8 mouse cellular contexts compared by ENCODE assay signal in genomic region chr2:29868949-29869645, GRCm38 (mm10). TPM values are rescaled to one million over a fixed set of nuclear protein-coding genes. Genes with fewer than 3 reads are reported as not detected.
DNase-seq lines count a peak whose midpoint lies in the region; ATAC-seq lines count a peak whose summit lies in the region.

Gene Cercam, plus strand, starts transcription at chr2:29869164.

- peak; percentile 97 for ATAC-seq in megakaryocyte, adult 5-6 weeks (ENCODE audit: poor library complexity, severe bottlenecking)

- intact Hi-C loops in gastrocnemius, postnatal 14 days (cut with DNase I; ENCODE audit: low total_unique reads): no loop called here

- peak; percentile 83 to 84 for DNase-seq in adrenal gland, adult 18-20 months (ENCODE audit: low spot score in 2 of 2)
- peak; percentile 95 for DNase-seq in embryo, embryonic 10.5 days (ENCODE audit: low spot score)
- DNase-seq in gastrocnemius, postnatal 14 days: peak; percentile 88
- DNase-seq in induced T-regulatory cell, adult 2 months (ENCODE audit: low read depth): peak; percentile 91
- DNase-seq in left cerebral cortex, adult 8-10 months (ENCODE audit: low spot score in 2 of 2): peak; percentile 66 to 71
- peak; percentile 85 for DNase-seq in right cerebral cortex, adult 18-20 months
- peak; percentile 86 for DNase-seq in urinary bladder, postnatal 14 days (ENCODE audit: low spot score)

RNA-seq across cellular contexts. Expression of gene Cercam, which starts in this region (rescaled TPM):
- total RNA-seq in adrenal gland, adult 18-20 months (2021): 10 to 100 TPM in 1 of 2 experiments, 1 to 10 TPM in 1; 8.4 to 11.7 TPM
- total RNA-seq in gastrocnemius, postnatal 14 days (2021): 10 to 100 TPM; 17.7 TPM
- total RNA-seq in left cerebral cortex, adult 8-10 months (2022): 10 to 100 TPM in 3 of 4 experiments, 1 to 10 TPM in 1; 7.7 to 11.6 (median 11.0) TPM
- total RNA-seq in megakaryocyte, adult 5-6 weeks (2015): 5.3 and 9.6 TPM in 2 replicates
- 4.3 and 6.7 TPM in 2 replicates for total RNA-seq in megakaryocyte, adult 5-6 weeks (2017)

Comparison
In these comparisons a context has a peak if more than half of its experiments do, and no peak if none do; other contexts are left out.
1. Peak in every context shown above with its lines: DNase-seq and ATAC-seq.